Mouse (Mus musculus): ENCODE results near the gene Acox2. TPM values are rescaled to one million over a fixed set of nuclear protein-coding genes. Genes with fewer than 3 reads are reported as not detected.

Gene Acox2
- total RNA-seq, 2 experiments from 2014 or later, result not detected

DNA sequence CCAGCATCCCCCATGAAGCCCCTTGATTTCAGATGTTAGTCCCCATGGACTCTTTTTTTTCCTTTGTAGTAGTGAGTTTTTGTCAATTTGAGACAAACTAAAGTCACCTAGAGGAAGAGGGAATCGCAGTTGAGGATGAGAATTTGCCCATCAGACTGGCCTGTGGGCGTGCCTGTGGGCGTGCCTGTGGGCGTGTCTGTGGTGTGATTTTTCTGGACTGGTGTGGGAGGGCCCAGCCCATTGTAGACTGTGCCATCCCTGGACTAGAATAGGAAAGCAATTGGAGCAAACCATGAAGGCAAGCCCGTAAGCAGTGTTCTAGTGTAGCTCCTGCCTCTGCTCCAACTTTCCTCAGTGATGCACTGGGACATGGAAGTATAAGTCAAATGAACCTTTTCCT lies 82.9 kb downstream of the Acox2 start:
- ATAC-seq (replicated peaks; ENCODE audit: low FRiP score, poor library complexity, severe bottlenecking), result no peak

Other genes starting within 250 kb of the Acox2 start
- 5.4 and 7.1 TPM in 2 replicates for gene Rpp14, start 179.0 kb downstream of the Acox2 start, total RNA-seq (2015; ENCODE audit: low replicate concordance)
- gene Rpp14, start 179.0 kb downstream of the Acox2 start, total RNA-seq (2017; ENCODE audit: low replicate concordance), result 11.7 and 14.0 TPM in 2 replicates
- gene Pxk, start 161.1 kb downstream of the Acox2 start, total RNA-seq (2015; ENCODE audit: low replicate concordance), result 11.7 and 16.1 TPM in 2 replicates
- 3.9 and 9.6 TPM in 2 replicates for gene Pxk, start 161.1 kb downstream of the Acox2 start, total RNA-seq (2017; ENCODE audit: low replicate concordance)
- 26.9 and 51.2 TPM in 2 replicates for gene Pdhb, start 86.3 kb downstream of the Acox2 start, total RNA-seq (2015; ENCODE audit: low replicate concordance)
- gene Pdhb, start 86.3 kb downstream of the Acox2 start, total RNA-seq (2017; ENCODE audit: low replicate concordance), result 56.0 and 56.1 TPM in 2 replicates
- gene Kctd6, start 45.2 kb downstream of the Acox2 start, total RNA-seq (2015; ENCODE audit: low replicate concordance), result 1.2 and 2.3 TPM in 2 replicates
- 5.4 and 6.6 TPM in 2 replicates for gene Kctd6, start 45.2 kb downstream of the Acox2 start, total RNA-seq (2017; ENCODE audit: low replicate concordance)
- gene Fam107a, start 58.7 kb upstream of the Acox2 start, total RNA-seq (2015; ENCODE audit: low replicate concordance), result not detected in 2 replicates
- not detected in 2 replicates for gene Fam107a, start 58.7 kb upstream of the Acox2 start, total RNA-seq (2017; ENCODE audit: low replicate concordance)
- not detected in 2 replicates for gene Oit1, start 119.4 kb upstream of the Acox2 start, total RNA-seq (2015; ENCODE audit: low replicate concordance)
- gene Oit1, start 119.4 kb upstream of the Acox2 start, total RNA-seq (2017; ENCODE audit: low replicate concordance), result not detected in 2 replicates

All from erythroblast, adult 5-6 weeks (primary cell).